Mouse (Mus musculus) cerebellum, postnatal 10 days (tissue): Measurements from ENCODE around the gene Olfr800.

Experiments
- DNase-seq, 2 experiments: peaks; one replicate each; pipeline ENCODE4 v3.0.0; 2021; ENCODE audit warnings: mixed read lengths in 2 of 2

The Olfr800 gene

GRCm38 (mm10) chr10:129657394-129657793, at the start of gene Olfr800:
Gene Olfr800, plus strand, starts transcription at chr10:129657694.
- DNase-seq, result no peak

- DNase-seq, result no peak
Measured at GRCm38 (mm10) chr10:129612470-129612869, 45.0 kb upstream of the Olfr800 start, which contains the start of gene Olfr796. Gene Olfr796, minus strand, starts transcription at chr10:129612570.

- DNase-seq, result peak; percentile 3 to 11
Measured at GRCm38 (mm10) chr10:129621724-129622123, 35.8 kb upstream of the Olfr800 start.

- DNase-seq, result no peak
Measured at GRCm38 (mm10) chr10:129623251-129623650, 34.2 kb upstream of the Olfr800 start.

- DNase-seq, result no peak
Measured at GRCm38 (mm10) chr10:129627834-129628233, 29.7 kb upstream of the Olfr800 start, which contains the start of gene Olfr798. Gene Olfr798, minus strand, starts transcription at chr10:129627934.

- DNase-seq, result no peak
Measured at GRCm38 (mm10) chr10:129637184-129637583, 20.3 kb upstream of the Olfr800 start, which contains the start of gene Olfr799. Gene Olfr799, plus strand, starts transcription at chr10:129637484.

GRCm38 (mm10) chr10:129651763-129652162, 5.7 kb upstream of the Olfr800 start:
- no peak for DNase-seq

GRCm38 (mm10) chr10:129673765-129674164, 16.3 kb downstream of the Olfr800 start, which contains the start of gene Olfr801:
Gene Olfr801, minus strand, starts transcription at chr10:129673865.
- DNase-seq, result no peak

- no peak for DNase-seq
Measured at GRCm38 (mm10) chr10:129688069-129688468, 30.6 kb downstream of the Olfr800 start, which contains the start of gene Olfr802. Gene Olfr802, minus strand, starts transcription at chr10:129688169.

- no peak for DNase-seq
Measured at GRCm38 (mm10) chr10:129694186-129694585, 36.7 kb downstream of the Olfr800 start, which contains the start of gene Olfr803. Gene Olfr803, minus strand, starts transcription at chr10:129694286.

- no peak for DNase-seq
Measured at GRCm38 (mm10) chr10:129702910-129703309, 45.4 kb downstream of the Olfr800 start, which contains the start of gene Olfr804. Gene Olfr804, plus strand, starts transcription at chr10:129703210.
